Mouse (Mus musculus) G1E-ER4 (cell line): ENCODE data around the gene Efna2. TPM values are rescaled to one million over a fixed set of nuclear protein-coding genes. Genes with fewer than 3 reads are reported as not detected.

Experiments used
- GATA1 ChIP-seq: IDR thresholded peaks from one replicate; pipeline ENCODE4 v1.8.0; 2012; ENCODE audit warnings: low read length, inconsistent platforms
- polyA plus RNA-seq: library from polyadenylated mRNA; stranded (reverse); fragments of >175 nt; gene quantifications from 2 replicates; pipeline ENCODE4 v1.2.3, GENCODE M21; 2012

Gene Efna2
- polyA plus RNA-seq, 1 experiment, result 0.52 TPM

- TF ChIP-seq GATA1, result no peak
These were observed 27.9 kb downstream of the Efna2 start for GRCm38 (mm10) chr10:80207201-80207600.

GRCm38 (mm10) chr10:80207676-80208075 is 28.4 kb downstream of the Efna2 start:
- TF ChIP-seq GATA1, result no peak

GRCm38 (mm10) chr10:80208248-80208647 is 29.0 kb downstream of the Efna2 start:
- no peak for TF ChIP-seq GATA1

- TF ChIP-seq GATA1, result no peak
These were observed 29.6 kb downstream of the Efna2 start for GRCm38 (mm10) chr10:80208841-80209371.

GRCm38 (mm10) chr10:80215048-80215772 is 35.9 kb downstream of the Efna2 start:
- TF ChIP-seq GATA1, result no peak

- no peak for TF ChIP-seq GATA1
These were observed 41.4 kb downstream of the Efna2 start for GRCm38 (mm10) chr10:80220676-80221075.

- TF ChIP-seq GATA1, result no peak
These were observed 46.8 kb downstream of the Efna2 start for GRCm38 (mm10) chr10:80226071-80226415.

GRCm38 (mm10) chr10:80226416-80227165 is 47.3 kb downstream of the Efna2 start, which contains the start of gene Mum1:
TSS of gene Mum1 (plus strand) at chr10:80226434.
- TF ChIP-seq GATA1, result no peak

GRCm38 (mm10) chr10:80227166-80227539 is 47.9 kb downstream of the Efna2 start:
- TF ChIP-seq GATA1, result no peak

- TF ChIP-seq GATA1, result no peak
These were observed 48.8 kb downstream of the Efna2 start for GRCm38 (mm10) chr10:80227877-80228775.

- no peak for TF ChIP-seq GATA1
These were observed 57.0 kb downstream of the Efna2 start for GRCm38 (mm10) chr10:80236145-80236825.

GRCm38 (mm10) chr10:80237020-80237419 is 57.7 kb downstream of the Efna2 start:
- no peak for TF ChIP-seq GATA1

GRCm38 (mm10) chr10:80238306-80238705 is 59.0 kb downstream of the Efna2 start:
- no peak for TF ChIP-seq GATA1

Other genes with a start within 250 kb of the Efna2 start
- 85.4 and 95.5 TPM in 2 replicates for gene Wdr18, start 219.3 kb upstream of the Efna2 start, polyA plus RNA-seq
- gene Grin3b, start 208.8 kb upstream of the Efna2 start, polyA plus RNA-seq, result 0.05 and 0.08 TPM in 2 replicates
- 308 and 394 TPM in 2 replicates for gene Tmem259, start 195.2 kb upstream of the Efna2 start, polyA plus RNA-seq
- gene Cnn2, start 190.9 kb upstream of the Efna2 start, polyA plus RNA-seq, result 11.4 and 12.4 TPM in 2 replicates
- gene Abca7, start 183.0 kb upstream of the Efna2 start, polyA plus RNA-seq, result 23.5 and 25.3 TPM in 2 replicates
- gene Arhgap45, start 162.8 kb upstream of the Efna2 start, polyA plus RNA-seq, result 160 and 189 TPM in 2 replicates
- gene Polr2e, start 139.7 kb upstream of the Efna2 start, polyA plus RNA-seq, result 180 and 263 TPM in 2 replicates
- 1,603 and 2,372 TPM in 2 replicates for gene Gpx4, start 132.3 kb upstream of the Efna2 start, polyA plus RNA-seq
- gene Sbno2, start 73.9 kb upstream of the Efna2 start, polyA plus RNA-seq, result 41.3 and 41.5 TPM in 2 replicates
- 140 and 143 TPM in 2 replicates for gene Stk11, start 63.7 kb upstream of the Efna2 start, polyA plus RNA-seq
- gene Atp5d, start 40.9 kb upstream of the Efna2 start, polyA plus RNA-seq, result 1,550 and 1,866 TPM in 2 replicates
- 53.6 and 59.0 TPM in 2 replicates for gene Cbarp, start 38.6 kb upstream of the Efna2 start, polyA plus RNA-seq
- 227 and 254 TPM in 2 replicates for gene Midn, start 31.2 kb upstream of the Efna2 start, polyA plus RNA-seq
- gene Cirbp, start 13.5 kb upstream of the Efna2 start, polyA plus RNA-seq, result 54.3 and 62.8 TPM in 2 replicates
- 5.8 and 6.7 TPM in 2 replicates for gene 1600002K03Rik, start 6.5 kb upstream of the Efna2 start, polyA plus RNA-seq
- 37.4 and 39.5 TPM in 2 replicates for gene Mum1, start 47.0 kb downstream of the Efna2 start, polyA plus RNA-seq
- 309 and 396 TPM in 2 replicates for gene Ndufs7, start 69.6 kb downstream of the Efna2 start, polyA plus RNA-seq
- gene Gamt, start 81.5 kb downstream of the Efna2 start, polyA plus RNA-seq, result 0.26 and 0.35 TPM in 2 replicates
- gene Dazap1, start 82.0 kb downstream of the Efna2 start, polyA plus RNA-seq, result 512 and 653 TPM in 2 replicates
- 5,691 and 9,847 TPM in 2 replicates for gene Rps15, start 113.0 kb downstream of the Efna2 start, polyA plus RNA-seq
- 0.04 and 0.15 TPM in 2 replicates for gene Apc2, start 116.5 kb downstream of the Efna2 start, polyA plus RNA-seq
- 99.6 and 132 TPM in 2 replicates for gene 2310011J03Rik, start 141.1 kb downstream of the Efna2 start, polyA plus RNA-seq
- gene Pcsk4, start 150.0 kb downstream of the Efna2 start, polyA plus RNA-seq, result 3.5 and 4.3 TPM in 2 replicates
- gene Reep6, start 150.5 kb downstream of the Efna2 start, polyA plus RNA-seq, result 28.5 and 36.0 TPM in 2 replicates
- 30.2 and 32.7 TPM in 2 replicates for gene Adamtsl5, start 168.9 kb downstream of the Efna2 start, polyA plus RNA-seq
- gene Plk5, start 177.0 kb downstream of the Efna2 start, polyA plus RNA-seq, result not detected in 2 replicates
- 44.6 and 53.8 TPM in 2 replicates for gene Mex3d, start 208.2 kb downstream of the Efna2 start, polyA plus RNA-seq
- 289 and 306 TPM in 2 replicates for gene Mbd3, start 220.1 kb downstream of the Efna2 start, polyA plus RNA-seq
- 1,888 and 2,895 TPM in 2 replicates for gene Uqcr11, start 227.3 kb downstream of the Efna2 start, polyA plus RNA-seq